Mouse (Mus musculus): Measurements from ENCODE around the gene Fam117a.

- no peak for TF ChIP-seq POLR2A (IDR thresholded peaks at IDR 0.05; ENCODE audit: borderline replicate concordance, low read depth, low read length)
- TF ChIP-seq CTCF (IDR thresholded peaks at IDR 0.05; ENCODE audit: low read depth, low read length), result no peak
Measured at GRCm38 (mm10) chr11:95369964-95370890, 33.4 kb downstream of the Fam117a start.

Data from bone marrow macrophage, adult 2 months (primary cell).